Mouse (Mus musculus) heart, adult 9 months (tissue): ENCODE measurements at regions not wholly inside any gene's neighbourhood (a gene's known extent, or its start where the extent isn't known, plus 50 kb on each side); places are given as distances from the start of the nearest gene placed in this dataset.

Source experiments
- DNase-seq, 2 experiments: peaks; one replicate each; pipeline ENCODE4 v3.0.0; 2022; ENCODE audit warnings: low spot score in 2 of 2

- DNase-seq: no peak
Measured at GRCm38 (mm10) chr16:24258991-24259390, 134.3 kb upstream of the Lpp start.

- no peak for DNase-seq
Measured at GRCm38 (mm10) chr16:24255037-24255436, 138.3 kb upstream of the Lpp start.

- no peak for DNase-seq
Measured at GRCm38 (mm10) chr16:24254590-24254989, 138.7 kb upstream of the Lpp start.

- no peak for DNase-seq
Measured at GRCm38 (mm10) chr16:24254143-24254542, 139.2 kb upstream of the Lpp start.

- peak; percentile 27 to 34 for DNase-seq
Measured at GRCm38 (mm10) chr16:24247291-24247690, 146.0 kb upstream of the Lpp start.

- peak; percentile 84 to 87 for DNase-seq
Measured at GRCm38 (mm10) chr16:24238075-24238555, 155.2 kb upstream of the Lpp start.

GRCm38 (mm10) chr16:24237425-24237824, 155.9 kb upstream of the Lpp start:
- no peak for DNase-seq

- no peak for DNase-seq
Measured at GRCm38 (mm10) chr16:24237013-24237412, 156.3 kb upstream of the Lpp start.

- no peak for DNase-seq
Measured at GRCm38 (mm10) chr16:24236511-24236910, 156.8 kb upstream of the Lpp start.

GRCm38 (mm10) chr16:24234795-24235194, 158.5 kb upstream of the Lpp start:
- peak; percentile 15 to 18 for DNase-seq

- no peak for DNase-seq
Measured at GRCm38 (mm10) chr16:24232001-24232530, 161.2 kb upstream of the Lpp start.

GRCm38 (mm10) chr16:24231506-24231905, 161.8 kb upstream of the Lpp start:
- no peak for DNase-seq

GRCm38 (mm10) chr16:24229002-24229607, 164.2 kb upstream of the Lpp start:
- no peak for DNase-seq

GRCm38 (mm10) chr16:24225897-24226296, 167.4 kb upstream of the Lpp start:
- no peak for DNase-seq

- DNase-seq: no peak
Measured at GRCm38 (mm10) chr16:24225090-24225489, 168.2 kb upstream of the Lpp start.

- DNase-seq: no peak
Measured at GRCm38 (mm10) chr16:24223901-24224300, 169.4 kb upstream of the Lpp start.

- DNase-seq: no peak
Measured at GRCm38 (mm10) chr16:24223527-24223880, 169.8 kb upstream of the Lpp start.

GRCm38 (mm10) chr16:24222759-24223526, 170.4 kb upstream of the Lpp start:
- DNase-seq: no peak

GRCm38 (mm10) chr16:24221992-24222391, 171.3 kb upstream of the Lpp start:
- no peak for DNase-seq

GRCm38 (mm10) chr16:24220613-24221012, 172.7 kb upstream of the Lpp start:
- DNase-seq: no peak

- DNase-seq: no peak
Measured at GRCm38 (mm10) chr16:24219691-24220090, 173.6 kb upstream of the Lpp start.

- no peak for DNase-seq
Measured at GRCm38 (mm10) chr16:24218850-24219185, 174.5 kb upstream of the Lpp start.

- DNase-seq: no peak
Measured at GRCm38 (mm10) chr16:24218162-24218849, 175.0 kb upstream of the Lpp start.
